Mouse (Mus musculus) yolk sac, embryonic 10.5 days (tissue): Measurements from ENCODE around the gene Ube2e2.
"Not testable (repeated sequence)": the region's sequence is repeated elsewhere in the genome, so short reads cannot be mapped to it uniquely, and the experiment has no call there.

Experiments
- DNase-seq: peaks from one replicate; pipeline ENCODE4 v3.0.0-alpha.2; 2017; ENCODE audit warnings: low spot score

Gene Ube2e2

GRCm38 (mm10) chr14:18754001-18754400, 140.1 kb downstream of the Ube2e2 start:
- no peak for DNase-seq

- no peak for DNase-seq
Measured at GRCm38 (mm10) chr14:18731154-18731553, 162.9 kb downstream of the Ube2e2 start.

- no peak for DNase-seq
Measured at GRCm38 (mm10) chr14:18720601-18721591, 173.2 kb downstream of the Ube2e2 start.

- no peak for DNase-seq
Measured at GRCm38 (mm10) chr14:18716970-18717369, 177.1 kb downstream of the Ube2e2 start.

- DNase-seq = no peak
Measured at GRCm38 (mm10) chr14:18715529-18715928, 178.5 kb downstream of the Ube2e2 start.

- DNase-seq = no peak
Measured at GRCm38 (mm10) chr14:18697662-18698225, 196.3 kb downstream of the Ube2e2 start.

- DNase-seq = not testable (repeated sequence)
Measured at GRCm38 (mm10) chr14:18696418-18696817, 197.6 kb downstream of the Ube2e2 start.

- DNase-seq = no peak
Measured at GRCm38 (mm10) chr14:18678121-18678836, 215.8 kb downstream of the Ube2e2 start.

GRCm38 (mm10) chr14:18670712-18671111, 223.4 kb downstream of the Ube2e2 start:
- no peak for DNase-seq

- no peak for DNase-seq
Measured at GRCm38 (mm10) chr14:18669301-18669935, 224.6 kb downstream of the Ube2e2 start.

GRCm38 (mm10) chr14:18668309-18668708, 225.8 kb downstream of the Ube2e2 start:
- DNase-seq = not testable (repeated sequence)

- no peak for DNase-seq
Measured at GRCm38 (mm10) chr14:18667755-18668154, 226.3 kb downstream of the Ube2e2 start.

- DNase-seq = no peak
Measured at GRCm38 (mm10) chr14:18666251-18666650, 227.8 kb downstream of the Ube2e2 start.

GRCm38 (mm10) chr14:18665267-18666024, 228.6 kb downstream of the Ube2e2 start:
- no peak for DNase-seq

- DNase-seq = no peak
Measured at GRCm38 (mm10) chr14:18663666-18664065, 230.4 kb downstream of the Ube2e2 start.

GRCm38 (mm10) chr14:18657777-18658753, 236.0 kb downstream of the Ube2e2 start:
- DNase-seq = no peak

GRCm38 (mm10) chr14:18649123-18649675, 244.9 kb downstream of the Ube2e2 start:
- no peak for DNase-seq

GRCm38 (mm10) chr14:18641656-18642055, 252.4 kb downstream of the Ube2e2 start:
- no peak for DNase-seq

- no peak for DNase-seq
Measured at GRCm38 (mm10) chr14:18638753-18639456, 255.2 kb downstream of the Ube2e2 start.
